Mouse (Mus musculus) thymus, postnatal 4 days (tissue): Measurements from ENCODE around the gene Map10.

ENCODE experiments used
- DNase-seq: peaks from one replicate; pipeline ENCODE4 v3.0.0; 2021

Map10 gene

GRCm38 (mm10) chr8:125671371-125671770 is 1.8 kb downstream of the Map10 start:
- DNase-seq = no peak

DNA sequence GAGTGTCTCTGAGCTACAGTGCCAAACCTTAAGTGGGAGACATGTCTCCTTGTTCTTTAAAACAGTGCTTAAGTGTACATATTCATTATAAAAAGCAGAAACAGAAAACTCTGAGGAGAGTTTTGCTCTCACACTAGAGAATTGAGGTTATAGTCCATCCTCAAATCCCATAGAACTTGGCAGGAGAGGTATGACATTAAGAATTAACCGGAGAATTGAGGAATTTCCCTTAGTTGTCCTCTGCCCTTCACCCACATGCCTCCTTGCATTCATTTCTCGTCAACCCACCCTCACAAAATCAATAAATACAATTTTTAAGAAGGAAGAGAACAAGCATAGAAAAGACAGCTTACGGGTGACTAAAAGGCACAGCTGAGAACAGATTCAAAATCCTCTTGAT is 6.2 kb downstream of the Map10 start:
- DNase-seq = no peak

DNA sequence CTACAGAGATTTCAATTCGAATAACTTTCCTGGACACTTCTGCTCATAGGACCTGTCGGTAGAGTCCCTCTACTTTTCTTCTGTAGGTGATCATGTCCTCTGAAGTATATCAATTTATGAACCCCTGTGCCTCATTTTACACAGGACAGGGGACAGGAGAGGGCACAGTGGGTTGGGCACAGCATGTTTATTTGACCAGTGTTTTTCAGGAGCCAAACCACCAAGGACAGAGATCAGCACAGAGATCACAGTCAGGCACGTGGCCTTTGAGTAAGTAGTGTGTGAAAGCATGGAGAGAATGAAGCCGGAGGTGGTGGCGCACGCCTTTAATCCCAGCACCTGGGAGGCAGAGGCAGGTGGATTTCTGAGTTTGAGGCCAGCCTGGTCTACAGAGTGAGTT is 7.9 kb downstream of the Map10 start:
- DNase-seq = no peak

GRCm38 (mm10) chr8:125678854-125679648 is 9.4 kb downstream of the Map10 start:
- DNase-seq = no peak

DNA sequence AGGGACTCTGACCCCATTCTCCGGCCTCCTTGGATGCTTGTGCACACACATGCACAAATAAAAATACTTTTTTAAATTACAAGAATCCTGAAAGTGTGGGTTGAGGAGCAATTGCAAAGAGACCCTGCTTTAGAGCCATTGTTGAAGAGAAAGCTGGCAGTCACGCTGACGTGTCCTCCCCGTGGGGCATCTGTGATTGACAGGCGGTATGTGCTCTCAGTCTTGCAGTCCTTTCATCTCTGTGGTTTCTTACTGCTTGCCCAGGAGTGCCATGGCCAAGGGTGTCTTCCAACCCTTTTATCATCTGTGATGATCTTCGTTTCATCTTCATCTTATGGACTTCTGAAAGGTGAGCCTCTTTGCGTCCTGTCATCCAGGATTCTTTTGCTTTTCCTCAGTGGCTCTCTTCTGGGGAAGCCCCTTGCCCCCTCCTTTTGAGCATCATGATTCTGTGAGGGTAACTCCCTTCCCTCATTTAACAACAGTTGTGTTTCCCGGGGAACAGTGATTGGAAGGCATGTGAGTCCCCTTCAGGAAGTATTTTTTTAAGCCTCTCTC is 11.3 kb downstream of the Map10 start:
- DNase-seq = no peak

DNA sequence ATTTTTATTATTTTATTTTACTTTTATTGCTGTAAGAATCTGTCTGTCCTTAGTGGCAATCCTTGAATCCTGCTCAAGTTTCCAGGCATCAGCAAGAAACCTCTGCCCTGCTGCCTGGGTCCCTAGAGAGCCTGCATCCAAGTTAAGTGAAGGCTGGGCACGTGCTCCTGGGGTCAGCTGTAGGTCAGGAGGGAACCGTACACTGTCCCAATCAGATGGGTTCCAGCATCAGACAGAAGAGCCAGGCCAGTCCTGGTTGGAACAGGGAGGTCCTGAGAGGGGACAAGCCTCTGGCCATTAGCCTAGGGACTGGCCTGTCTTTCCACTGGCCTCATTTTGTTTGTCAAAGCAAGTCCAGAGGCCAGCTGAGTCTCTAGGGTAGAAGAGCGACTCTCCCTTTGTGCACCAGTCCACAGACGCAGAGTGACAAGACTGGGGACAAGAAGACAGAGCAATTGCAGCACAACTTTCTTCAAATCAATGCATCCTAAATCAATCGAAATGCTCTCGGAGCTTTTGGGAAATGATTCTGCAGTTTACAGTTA is 15.7 kb downstream of the Map10 start:
- no peak for DNase-seq

DNA sequence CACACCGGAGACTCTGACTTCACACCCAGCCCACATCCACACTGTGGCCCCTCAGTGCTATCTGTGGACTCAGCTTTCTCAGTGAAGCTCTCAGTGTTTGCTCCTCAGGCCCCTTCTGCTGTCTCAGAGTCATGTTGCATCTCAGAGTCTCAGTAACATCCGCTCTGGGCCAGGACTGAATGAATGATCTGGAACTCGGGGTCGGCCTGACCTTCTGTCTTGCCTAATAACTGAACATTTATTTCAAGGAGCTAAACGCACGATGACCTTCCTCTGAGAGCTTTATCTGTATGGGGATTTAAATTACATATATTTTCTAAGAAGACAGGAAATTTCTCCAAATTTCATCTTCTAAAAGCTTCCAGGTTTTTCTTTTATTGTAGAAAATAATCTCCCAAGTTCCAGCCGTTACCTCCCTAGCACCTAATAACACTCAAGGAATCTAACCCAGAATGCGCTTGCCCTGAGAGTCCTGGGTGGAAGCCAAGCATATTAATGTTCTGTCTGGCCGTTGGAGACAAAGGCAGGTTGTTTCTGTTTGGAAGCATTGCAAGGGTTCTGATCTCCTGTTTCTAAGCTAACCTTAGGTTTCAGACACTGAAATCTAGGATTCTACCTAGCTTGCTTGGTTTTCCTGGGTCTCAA is 16.7 kb downstream of the Map10 start:
- no peak for DNase-seq

DNA sequence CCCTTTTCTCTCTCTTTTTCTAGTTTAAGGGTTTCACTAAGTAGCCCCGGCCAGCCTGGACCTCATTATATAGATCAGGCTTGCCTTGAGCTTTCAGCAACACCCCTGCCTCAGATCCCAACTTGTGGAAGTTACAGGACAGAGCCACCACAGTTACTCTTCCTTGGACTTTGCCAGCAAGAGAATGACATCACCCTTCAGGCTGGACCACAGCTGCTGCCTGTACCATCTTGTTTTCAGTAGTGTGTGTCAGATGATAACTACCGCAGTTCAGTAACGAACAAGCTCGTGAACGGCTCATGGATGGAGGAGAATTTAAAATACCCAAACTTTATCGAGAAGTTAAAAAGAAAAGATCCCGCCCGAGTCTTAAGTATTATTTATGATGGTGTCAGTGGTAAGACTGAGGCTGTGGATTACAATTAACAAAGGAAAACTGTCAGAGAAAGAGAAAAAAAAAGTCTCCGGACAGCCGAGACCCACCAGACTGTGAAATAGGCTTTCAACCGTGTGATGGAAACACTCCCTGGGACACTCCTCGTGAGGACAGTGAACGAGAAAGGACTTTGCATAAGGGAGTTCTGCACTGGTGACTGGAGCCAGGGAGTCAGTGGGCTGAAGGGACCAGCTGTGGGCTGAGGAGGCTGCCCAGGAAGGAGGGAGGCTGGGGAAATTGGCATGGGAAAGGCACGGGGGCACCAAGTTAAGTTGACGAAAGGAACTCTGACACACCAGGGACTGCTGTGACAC is 20.7 kb downstream of the Map10 start:
- no peak for DNase-seq

DNA sequence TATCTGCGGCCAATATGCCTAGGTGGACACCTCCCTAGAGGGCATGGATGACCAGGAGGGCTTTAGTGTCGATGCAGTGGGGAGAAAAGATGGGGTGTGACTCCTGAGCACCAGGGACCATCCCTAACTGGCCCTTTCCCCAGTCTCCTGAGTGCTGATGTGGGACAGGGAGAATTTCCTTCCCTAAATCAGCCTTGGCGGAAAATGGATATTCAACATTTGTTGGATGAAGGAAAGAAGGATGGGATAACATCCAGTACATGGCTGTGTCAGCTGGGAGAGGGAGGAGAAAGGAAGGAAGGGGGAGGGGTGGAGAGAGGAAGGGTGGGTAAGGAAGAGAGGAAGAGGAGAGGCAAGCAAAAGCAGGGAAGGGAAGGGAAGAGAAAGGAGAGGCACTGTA is 21.3 kb downstream of the Map10 start:
- DNase-seq = no peak

GRCm38 (mm10) chr8:125692447-125692846 is 22.8 kb downstream of the Map10 start:
- no peak for DNase-seq

- DNase-seq = no peak
Observed at GRCm38 (mm10) chr8:125693197-125693596, 23.6 kb downstream of the Map10 start.

GRCm38 (mm10) chr8:125695951-125696350 is 26.3 kb downstream of the Map10 start:
- DNase-seq = no peak

GRCm38 (mm10) chr8:125699391-125700025 is 29.9 kb downstream of the Map10 start:
- DNase-seq = no peak

GRCm38 (mm10) chr8:125700407-125700806 is 30.8 kb downstream of the Map10 start:
- DNase-seq = no peak

DNA sequence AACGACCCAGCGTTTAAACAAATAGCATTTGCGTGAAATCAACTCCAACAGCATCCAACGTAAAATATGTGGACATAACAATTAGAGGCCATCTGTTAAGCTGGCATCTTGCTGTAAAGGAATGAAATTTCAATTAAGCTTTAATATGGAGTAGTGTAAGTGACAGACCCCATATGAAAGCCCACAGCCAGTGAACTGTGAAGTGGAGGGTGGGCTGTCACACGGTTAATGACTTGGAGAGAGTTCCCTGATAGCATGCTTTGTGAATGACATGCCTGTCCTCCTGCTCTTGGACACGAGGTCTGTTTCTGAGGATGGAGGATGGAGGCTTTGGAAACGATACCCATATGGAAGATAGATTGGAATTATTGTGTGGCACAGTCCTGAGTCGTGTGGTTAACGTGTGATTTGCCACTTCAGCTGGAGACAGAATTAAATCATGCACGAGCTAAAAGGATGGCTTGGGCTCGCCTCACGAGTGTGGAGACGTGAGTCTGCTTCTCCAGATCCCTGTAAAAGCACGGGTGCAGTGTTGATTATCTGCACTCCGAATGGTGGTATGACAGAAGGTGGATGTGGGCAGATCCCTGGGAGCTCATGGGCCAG is 33.4 kb downstream of the Map10 start:
- no peak for DNase-seq

DNA sequence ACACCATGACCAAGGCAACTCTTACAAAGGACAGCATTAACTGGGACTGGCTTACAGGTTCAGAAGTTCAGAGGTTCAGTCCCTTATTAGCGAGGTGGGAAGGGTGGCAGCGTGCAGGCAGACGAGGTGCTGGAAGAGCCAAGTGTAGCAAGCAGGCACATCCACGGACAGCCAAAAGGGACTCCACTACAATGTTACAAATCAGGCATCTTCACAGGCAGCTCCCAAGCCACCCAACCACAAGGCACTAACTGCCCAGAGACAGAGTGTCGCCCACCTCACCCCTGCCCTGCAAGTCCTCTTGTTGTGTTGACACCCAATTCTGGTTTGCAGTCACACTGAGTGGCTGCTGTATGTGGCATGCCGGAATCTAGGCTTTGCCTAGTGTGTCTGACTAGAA is 34.8 kb downstream of the Map10 start:
- DNase-seq = no peak

DNA sequence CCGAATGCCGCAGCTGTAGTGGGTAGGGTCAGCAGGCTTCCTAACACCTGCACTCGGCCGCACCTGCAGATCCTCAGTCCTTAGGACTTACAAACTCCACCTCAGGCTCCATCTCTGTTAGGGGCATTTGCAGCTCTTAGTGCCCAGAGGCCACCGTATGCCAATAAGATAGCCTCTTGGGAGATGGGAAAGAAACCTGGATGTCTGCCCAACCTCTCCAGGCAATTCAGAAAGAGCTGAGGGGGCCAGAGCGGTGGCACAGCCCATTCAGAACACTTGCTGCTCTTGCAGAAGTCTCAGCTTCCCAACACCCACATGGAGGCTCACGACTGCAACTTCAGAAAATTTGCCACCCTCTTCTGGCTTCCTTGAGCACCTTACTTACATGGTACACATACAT is 36.2 kb downstream of the Map10 start:
- no peak for DNase-seq

DNA sequence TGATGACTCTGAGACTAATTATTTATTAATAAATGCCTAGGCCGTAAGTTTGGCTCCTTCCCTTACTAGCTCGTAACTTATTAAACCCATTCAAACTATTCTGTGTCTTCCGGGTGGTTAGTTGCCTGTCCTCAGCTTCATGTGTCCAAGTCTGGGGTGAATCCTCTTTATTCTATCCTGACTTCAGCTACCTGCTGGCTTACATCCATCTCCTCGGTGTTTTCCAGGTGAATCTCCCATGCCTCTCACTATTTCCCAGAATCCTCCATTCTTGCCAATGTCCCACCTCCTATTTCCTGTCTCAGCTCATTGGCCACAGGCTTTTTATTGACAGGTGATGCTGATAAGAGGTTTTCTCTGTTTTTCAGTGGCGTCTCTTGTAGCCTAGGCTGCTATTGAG is 39.6 kb downstream of the Map10 start:
- no peak for DNase-seq

DNA sequence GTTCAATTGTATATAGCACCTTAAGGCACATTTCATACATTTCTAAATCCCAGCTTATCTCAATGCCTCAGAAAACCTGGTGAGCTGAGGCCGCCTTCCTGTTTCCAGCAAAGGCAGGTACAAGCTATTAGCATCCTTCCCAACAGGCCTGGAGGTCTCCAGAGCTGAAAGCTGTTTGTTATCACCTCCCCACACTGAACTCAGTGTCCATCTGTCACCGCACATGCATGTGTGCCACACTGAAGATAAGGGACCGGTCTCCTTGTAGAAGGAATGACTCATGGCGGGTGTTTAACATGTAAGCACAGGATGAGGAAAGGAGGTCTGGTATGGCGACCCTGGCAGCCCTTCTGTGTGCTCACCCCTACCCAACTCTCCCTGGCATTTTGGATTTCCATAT is 41.9 kb downstream of the Map10 start:
- DNase-seq = no peak

DNA sequence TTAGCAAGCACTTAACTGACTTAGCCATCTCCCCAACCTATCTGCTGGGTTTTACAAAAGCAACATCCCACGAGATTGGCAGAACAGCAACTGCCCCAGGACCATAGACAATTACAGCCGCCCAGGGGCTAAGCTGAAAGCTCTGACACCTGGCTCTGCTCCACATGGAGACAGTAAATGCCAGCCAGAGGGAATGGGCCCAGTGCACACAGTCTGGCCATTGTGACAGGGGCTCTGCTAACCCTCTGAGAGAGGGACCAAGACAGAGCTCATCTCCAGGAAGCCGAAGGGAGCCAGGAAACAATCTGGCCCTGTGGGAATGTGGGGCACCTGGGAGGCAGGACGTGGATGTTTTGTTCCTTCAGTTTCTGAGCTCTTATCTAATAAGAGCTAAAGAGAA is 46.6 kb downstream of the Map10 start:
- no peak for DNase-seq

GRCm38 (mm10) chr8:125716613-125717012 is 47.0 kb downstream of the Map10 start:
- DNase-seq = no peak

GRCm38 (mm10) chr8:125718914-125719313 is 49.3 kb downstream of the Map10 start:
- no peak for DNase-seq
